In genomic region chr3:69721814-69722186, GRCm38 (mm10) we compare ENCODE assay signal across 8 mouse cellular contexts. TPM values are rescaled to one million over a fixed set of nuclear protein-coding genes. Genes with fewer than 3 reads are reported as not detected.
DNase-seq lines count a peak whose midpoint lies in the region; ATAC-seq and TF ChIP-seq lines count a peak whose summit lies in the region.

TSS of gene Nmd3 (plus strand) at chr3:69721985.

- peak within 1 kb of the TSS; percentile 92 for H3K9ac ChIP-seq in MEL (ENCODE audit: control insufficient read depth, low read depth, low read length, poor library complexity, severe bottlenecking)
- H3K9ac ChIP-seq in forebrain, postnatal 0 days: peak within 1 kb of the TSS; percentile 97
- H3K9ac ChIP-seq in lung, embryonic 15.5 days: peak within 1 kb of the TSS; percentile 84

- TF ChIP-seq RAD21 in MEL (IDR thresholded peaks at IDR 0.05; ENCODE audit: low read depth, low read length): no peak

- under 1% methylated on average over 33 of the region's 33 CpGs for WGBS in cerebellum, adult 2 months
- under 1% methylated on average over 33 of the region's 33 CpGs for WGBS in forebrain, postnatal 0 days
- WGBS in lung, embryonic 15.5 days: under 1% methylated on average over 32 of the region's 33 CpGs

- TF ChIP-seq EP300 in MEL (IDR thresholded peaks at IDR 0.05; ENCODE audit: low read depth in 1 of 2, low read length in 2 of 2): 0 out of 4 replicates have a peak, but pooled peaks of 1 of the 2 experiments have one; percentile 43

- H3K27ac ChIP-seq in MEL (ENCODE audit: control insufficient read depth, low read depth, low read length): peak within 1 kb of the TSS; percentile 47
- peak within 1 kb of the TSS; percentile 22; the same call in 1 of the 2 replicates for H3K27ac ChIP-seq in cerebellum, adult 2 months (ENCODE audit: insufficient read depth, low read length)
- H3K27ac ChIP-seq in forebrain, postnatal 0 days (ENCODE audit: low read depth, low read length): peak within 1 kb of the TSS; percentile 80
- peak within 1 kb of the TSS; percentile 86 for H3K27ac ChIP-seq in lung, embryonic 15.5 days

- H3K4me1 ChIP-seq in MEL (ENCODE audit: control insufficient read depth in 1 of 2, insufficient read depth in 2 of 2, low read length in 2 of 2): peaks cover 2 to 5% of the 10 kb centered on the region in 2 experiments; a peak in 3 of 4 replicates
- no peaks in the 10 kb centered on the region; the same call in 1 of the 2 replicates for H3K4me1 ChIP-seq in cerebellum, adult 2 months (ENCODE audit: control insufficient read depth, insufficient read depth, low read length)
- peaks cover 17% of the 10 kb centered on the region for H3K4me1 ChIP-seq in forebrain, postnatal 0 days (ENCODE audit: insufficient read depth)
- H3K4me1 ChIP-seq in lung, embryonic 15.5 days: peaks cover 13% of the 10 kb centered on the region

- H3K4me3 ChIP-seq in MEL (ENCODE audit: control insufficient read depth in 1 of 2, insufficient read depth in 1 of 2, low read depth in 2 of 2, low read length in 2 of 2): peak within 1 kb of the TSS; percentile 93 to 94
- H3K4me3 ChIP-seq in cerebellum, adult 2 months (replicated peaks; ENCODE audit: insufficient read depth, low read depth, low read length): peak within 1 kb of the TSS; percentile 90
- peak within 1 kb of the TSS; percentile 99 for H3K4me3 ChIP-seq in forebrain, postnatal 0 days (ENCODE audit: low read depth, low read length)
- peak within 1 kb of the TSS; percentile 73 for H3K4me3 ChIP-seq in lung, embryonic 15.5 days

- H3K9me3 ChIP-seq in MEL (replicated peaks; ENCODE audit: insufficient read depth, low read length): no peaks in the 10 kb centered on the region
- H3K9me3 ChIP-seq in forebrain, postnatal 0 days (ENCODE audit: low read length): no peaks in the 10 kb centered on the region
- no peaks in the 10 kb centered on the region for H3K9me3 ChIP-seq in lung, embryonic 15.5 days

- no peak for TF ChIP-seq CTCF in MEL (IDR thresholded peaks at IDR 0.05 in 2 of 3, conservative IDR thresholded peaks at IDR 0.05 in 1 of 3; ENCODE audit: control insufficient read depth in 1 of 3, insufficient read depth in 1 of 3, low read depth in 2 of 3, low read length in 3 of 3, poor library complexity in 1 of 3, severe bottlenecking in 1 of 3)
- no peak for TF ChIP-seq CTCF in cerebellum, adult 2 months (IDR thresholded peaks at IDR 0.05; ENCODE audit: borderline replicate concordance, insufficient read depth, low read depth, low read length)
- TF ChIP-seq CTCF in forebrain, postnatal 0 days (IDR thresholded peaks at IDR 0.05; ENCODE audit: low read depth): 0 out of 2 replicates have a peak, but pooled peaks have one; percentile 3

- H3K79me2 ChIP-seq in MEL (ENCODE audit: control insufficient read depth, insufficient read depth, low read length, poor library complexity): peaks cover 39% of the 10 kb centered on the region

- TF ChIP-seq POLR2A in MEL (IDR thresholded peaks at IDR 0.05; ENCODE audit: control insufficient read depth in 1 of 2, insufficient read depth in 1 of 2, low read depth in 1 of 2, low read length in 2 of 2, poor library complexity in 1 of 2): peak; percentile 83 to 94
- TF ChIP-seq POLR2A in cerebellum, adult 2 months (IDR thresholded peaks at IDR 0.05; ENCODE audit: borderline replicate concordance, insufficient read depth, low read length): peak; percentile 75

- peaks cover 0 to 5% of the 10 kb centered on the region in 2 experiments; a peak in 1 of 4 replicates for H3K27me3 ChIP-seq in MEL (ENCODE audit: control insufficient read depth in 1 of 2, insufficient read depth in 2 of 2, low read length in 2 of 2)
- H3K27me3 ChIP-seq in cerebellum, adult 2 months (ENCODE audit: control insufficient read depth, insufficient read depth, low read length): no peaks in the 10 kb centered on the region
- no peaks in the 10 kb centered on the region for H3K27me3 ChIP-seq in forebrain, postnatal 0 days (ENCODE audit: insufficient read depth, low read length)
- H3K27me3 ChIP-seq in lung, embryonic 15.5 days: no peaks in the 10 kb centered on the region

- ATAC-seq in forebrain, postnatal 0 days: peak; percentile 97
- peak; percentile 96 for ATAC-seq in lung, embryonic 15.5 days (ENCODE audit: borderline replicate concordance, extremely low read depth, low FRiP score, low TSS enrichment)

- peak within 1 kb of the TSS; percentile 79 for H3K4me2 ChIP-seq in forebrain, postnatal 0 days (ENCODE audit: low read depth)
- H3K4me2 ChIP-seq in lung, embryonic 15.5 days: peak within 1 kb of the TSS; percentile 84

- peak; percentile 97 for DNase-seq in MEL (ENCODE audit: low read depth, low spot score)
- DNase-seq in cerebellum, adult 2 months: peak; percentile 86 to 88
- peak; percentile 94 for DNase-seq in forebrain, postnatal 0 days
- DNase-seq in heart, postnatal 4 days: peak; percentile 95
- DNase-seq in layer of hippocampus, adult 8-10 months (ENCODE audit: low spot score in 2 of 2): peak; percentile 73 to 80
- DNase-seq in ovary, adult 18-20 months (ENCODE audit: low spot score): peak; percentile 83
- peak; percentile 96 for DNase-seq in thymus, postnatal 0 days (ENCODE audit: low spot score)

- peaks cover 15 to 22% of the 10 kb centered on the region in 2 experiments for H3K36me3 ChIP-seq in MEL (ENCODE audit: control insufficient read depth in 1 of 2, insufficient read depth in 2 of 2, low read length in 2 of 2)
- no peaks in the 10 kb centered on the region for H3K36me3 ChIP-seq in forebrain, postnatal 0 days (ENCODE audit: insufficient read depth)
- 0 out of 2 replicates have a peak, but pooled peaks cover 3% of the 10 kb centered on the region for H3K36me3 ChIP-seq in lung, embryonic 15.5 days

TF ChIP-seq in MEL, 35 proteins besides CTCF, POLR2A, EP300 and RAD21:
- TF ChIP-seq MXI1 (IDR thresholded peaks at IDR 0.05; ENCODE audit: low read depth, low read length) (peak; percentile 58; the same call in 1 of the 2 replicates), UBTF (IDR thresholded peaks at IDR 0.05; ENCODE audit: borderline replicate concordance, insufficient read depth, low read depth, low read length) (no peak), BHLHE40 (IDR thresholded peaks at IDR 0.05; ENCODE audit: borderline replicate concordance, low read depth, low read length) (peak; percentile 45; the same call in 1 of the 2 replicates), MAZ (IDR thresholded peaks at IDR 0.05; ENCODE audit: low read depth, low read length) (peak; percentile 45; the same call in 1 of the 2 replicates), NRF1 (IDR thresholded peaks at IDR 0.05; ENCODE audit: insufficient read depth, low read depth, low read length, poor library complexity, severe bottlenecking) (peak; percentile 58), GATA1 (IDR thresholded peaks at IDR 0.05; ENCODE audit: low read depth, low read length) (0 out of 2 replicates have a peak, but pooled peaks have one; percentile 30), TCF12 (IDR thresholded peaks at IDR 0.05; ENCODE audit: low read depth, low read length) (peak; percentile 41), SIN3A (IDR thresholded peaks at IDR 0.05; ENCODE audit: low read length) (peak; percentile 79), TBP (IDR thresholded peaks at IDR 0.05; ENCODE audit: low read depth, low read length) (peak; percentile 62; the same call in 1 of the 2 replicates), CHD2 (IDR thresholded peaks at IDR 0.05; ENCODE audit: low read length) (peak; percentile 92), HCFC1 (IDR thresholded peaks at IDR 0.05; ENCODE audit: low read depth, low read length) (peak; percentile 79), MYB (IDR thresholded peaks at IDR 0.05; ENCODE audit: low read depth, low read length) (no peak), MAX (IDR thresholded peaks at IDR 0.05; ENCODE audit: low read length) (peak; percentile 49), NELFE (IDR thresholded peaks at IDR 0.05; ENCODE audit: low read depth, low read length) (peak; percentile 96), USF1 (IDR thresholded peaks at IDR 0.05; ENCODE audit: low read depth, low read length) (peak; percentile 55), ZMIZ1 (IDR thresholded peaks at IDR 0.05; ENCODE audit: low read depth, low read length) (peak; percentile 75), ZNF384 (IDR thresholded peaks at IDR 0.05; ENCODE audit: low read depth, low read length) (no peak), MYC (IDR thresholded peaks at IDR 0.05; ENCODE audit: low read depth, low read length) (0 out of 2 replicates have a peak, but pooled peaks have one; percentile 46), ZKSCAN1 (IDR thresholded peaks at IDR 0.05; ENCODE audit: low read depth, low read length) (no peak), ZC3H11A (IDR thresholded peaks at IDR 0.05; ENCODE audit: low read depth, low read length) (no peak), POLR2AphosphoS2 (IDR thresholded peaks at IDR 0.05; ENCODE audit: low read length) (peak; percentile 84; the same call in 1 of the 2 replicates), ELF1 (IDR thresholded peaks at IDR 0.05; ENCODE audit: low read depth, low read length) (peak; percentile 69)
TF ChIP-seq in MEL: peak in this region for 17.

RNA-seq across cellular contexts. Expression of gene Nmd3, which starts in this region (rescaled TPM):
- 188 and 218 TPM in 2 replicates for total RNA-seq in MEL (2012; rRNA removed)
- polyA plus RNA-seq in MEL (2012; ENCODE audit: insufficient read depth in 1 of 2, insufficient read length in 2 of 2, low read depth in 1 of 2, low replicate concordance in 2 of 2, missing spikeins in 1 of 2): 100 to 1,000 TPM; 189 to 956 TPM
- polyA plus RNA-seq in cerebellum, adult 2 months (2012; rRNA removed): 27.3 and 31.5 TPM in 2 replicates
- total RNA-seq in forebrain, postnatal 0 days (2014; rRNA removed): 21.0 and 30.5 TPM in 2 replicates
- 60.4 and 62.8 TPM in 2 replicates for polyA plus RNA-seq in forebrain, postnatal 0 days (2015; fragmentation: Nextera tagmentation; extraction: Ambion mirVana)
- 10 to 100 TPM; 65.3 to 67.8 TPM for total RNA-seq in heart, postnatal 4 days (2021)
- total RNA-seq in layer of hippocampus, adult 8-10 months (2022): 10 to 100 TPM; 47.0 to 68.9 (median 48.7) TPM
- 139 TPM in 2 replicates for polyA plus RNA-seq in lung, embryonic 15.5 days (2015; fragmentation: Nextera tagmentation; extraction: Ambion mirVana)
- 160 and 167 TPM in 2 replicates for polyA plus RNA-seq in thymus, postnatal 0 days (2015; fragmentation: Nextera tagmentation; extraction: Ambion mirVana)

Comparison
In these comparisons a context has a peak if more than half of its experiments do, and no peak if none do; other contexts are left out.
1. Peak in every context shown above with its lines: DNase-seq, ATAC-seq, H3K4me3 ChIP-seq and H3K27ac ChIP-seq.
2. H3K27ac ChIP-seq: peak in every context shown above with its lines; median percentile 86 in lung, embryonic 15.5 days; 80 in forebrain, postnatal 0 days; 47 in MEL; 22 in cerebellum, adult 2 months.